Mouse (Mus musculus) cerebellum, adult 8-10 months (tissue): ENCODE results near the gene Gpr137c.

Experiments used
- DNase-seq: peaks from one replicate; pipeline ENCODE4 v3.0.0; 2022

Gene Gpr137c

DNA sequence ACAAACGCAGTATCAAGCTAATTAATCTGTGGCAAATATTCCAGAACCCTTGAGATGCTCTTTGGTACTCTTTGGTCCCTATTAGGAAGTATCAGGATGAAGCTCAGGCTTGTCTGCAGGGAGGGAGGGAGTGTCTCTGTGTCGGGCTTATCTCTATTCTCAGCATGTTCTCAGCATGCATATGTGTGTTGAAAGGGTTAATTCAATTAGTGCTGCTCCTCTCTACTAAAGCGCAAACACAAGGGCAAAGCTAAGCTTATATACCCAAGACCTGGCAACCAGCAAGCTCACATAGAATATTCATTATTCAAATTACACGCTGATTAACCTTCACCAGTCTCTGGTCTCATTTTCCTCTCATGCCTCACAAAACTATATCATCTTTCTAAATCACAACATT lies 84.4 kb downstream of the Gpr137c start:
- DNase-seq = no peak

DNA sequence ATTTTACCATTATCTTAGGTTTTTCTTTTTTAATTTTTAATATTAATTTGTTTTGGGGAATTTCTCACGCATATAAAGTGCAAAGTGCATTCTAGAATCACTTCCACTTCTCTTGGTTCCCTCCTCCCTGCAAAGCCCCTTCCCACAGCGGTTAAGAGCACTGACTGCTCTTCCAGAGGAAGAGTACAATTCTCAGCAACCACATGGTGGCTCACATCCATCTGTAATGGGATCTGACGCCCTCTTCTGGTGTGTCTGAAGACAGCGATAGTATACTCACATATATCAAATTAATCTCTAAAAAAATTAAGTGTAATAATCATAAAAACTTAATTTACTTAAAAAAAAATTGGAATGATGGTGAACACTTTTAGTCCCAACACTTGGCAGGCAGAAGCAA lies 84.9 kb downstream of the Gpr137c start:
- no peak for DNase-seq

- DNase-seq = no peak
Observed at GRCm38 (mm10) chr14:45305852-45306251, 86.3 kb downstream of the Gpr137c start.

GRCm38 (mm10) chr14:45307630-45308328 lies 88.3 kb downstream of the Gpr137c start:
- no peak for DNase-seq

DNA sequence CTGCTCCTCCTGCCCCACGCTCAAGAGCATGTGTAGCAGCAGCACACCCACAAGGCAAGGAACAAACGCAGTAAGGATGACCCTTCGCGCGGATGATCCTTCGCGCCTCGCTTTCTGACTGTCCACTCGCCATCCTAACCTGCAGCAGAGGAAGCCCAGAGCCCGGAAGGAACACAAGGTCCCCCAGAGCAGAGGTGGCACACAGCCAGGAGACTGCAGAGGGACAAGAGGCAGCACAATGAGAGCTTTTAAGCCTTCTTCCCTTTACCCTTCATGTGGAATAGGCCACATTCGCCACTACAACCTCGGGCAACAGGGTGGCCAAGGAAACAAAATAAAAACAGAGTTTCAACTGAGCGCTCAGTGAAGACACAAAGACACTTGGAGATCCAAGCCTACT lies 90.1 kb downstream of the Gpr137c start:
- DNase-seq = peak; percentile 25

GRCm38 (mm10) chr14:45310101-45310500 lies 90.6 kb downstream of the Gpr137c start:
- DNase-seq = no peak

DNA sequence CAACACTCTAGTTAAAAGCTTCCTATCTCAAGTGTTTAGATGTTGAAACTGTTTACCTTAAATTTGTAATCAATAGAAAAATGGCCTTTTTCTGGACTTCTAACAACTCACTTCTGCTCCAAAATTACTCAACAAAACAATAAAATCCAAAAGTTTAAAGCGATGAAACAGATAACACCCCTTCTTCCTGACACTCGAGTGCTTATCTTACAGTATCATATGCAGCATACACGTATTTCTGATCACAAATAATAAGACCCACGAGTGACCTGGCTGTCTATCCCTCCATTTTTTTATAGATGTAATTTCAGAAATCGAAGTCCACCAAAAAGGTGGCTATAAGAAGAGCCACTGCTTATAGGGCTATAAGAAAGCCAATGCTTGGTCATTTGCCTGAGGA lies 97.4 kb downstream of the Gpr137c start:
- DNase-seq = no peak

- DNase-seq = peak; percentile 63
Observed at GRCm38 (mm10) chr14:45317921-45318411, 98.4 kb downstream of the Gpr137c start.

GRCm38 (mm10) chr14:45318426-45319236 lies 99.1 kb downstream of the Gpr137c start, which contains the start of gene Ero1l:
TSS of gene Ero1l (minus strand) at chr14:45318771.
- DNase-seq = peak; percentile 83

- no peak for DNase-seq
Observed at GRCm38 (mm10) chr14:45319237-45319610, 99.7 kb downstream of the Gpr137c start.

DNA sequence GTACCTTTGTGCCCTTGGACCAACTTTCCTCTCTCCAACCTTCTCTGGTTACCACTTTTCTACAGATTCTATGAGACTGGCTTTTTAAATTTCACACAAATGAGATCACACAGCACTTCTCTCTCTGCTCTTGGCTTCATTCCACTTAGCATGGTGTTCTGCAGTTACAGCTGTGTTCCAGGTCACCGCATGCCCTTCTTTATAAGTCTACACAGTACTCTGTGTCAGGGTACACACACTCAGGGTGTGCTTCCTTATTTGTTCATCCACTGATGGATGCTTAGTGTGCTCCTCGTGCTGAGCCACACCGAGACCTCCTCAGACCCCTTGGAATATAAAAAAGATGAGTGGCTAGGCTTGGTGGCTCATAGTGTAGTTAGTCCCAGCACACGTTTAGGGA lies 100.6 kb downstream of the Gpr137c start:
- no peak for DNase-seq

GRCm38 (mm10) chr14:45321067-45321466 lies 101.5 kb downstream of the Gpr137c start:
- DNase-seq = no peak

- DNase-seq = no peak
Observed at GRCm38 (mm10) chr14:45321622-45322021, 102.1 kb downstream of the Gpr137c start.

- DNase-seq = no peak
Observed at GRCm38 (mm10) chr14:45322450-45322849, 102.9 kb downstream of the Gpr137c start.

GRCm38 (mm10) chr14:45323320-45323719 lies 103.8 kb downstream of the Gpr137c start:
- no peak for DNase-seq

DNA sequence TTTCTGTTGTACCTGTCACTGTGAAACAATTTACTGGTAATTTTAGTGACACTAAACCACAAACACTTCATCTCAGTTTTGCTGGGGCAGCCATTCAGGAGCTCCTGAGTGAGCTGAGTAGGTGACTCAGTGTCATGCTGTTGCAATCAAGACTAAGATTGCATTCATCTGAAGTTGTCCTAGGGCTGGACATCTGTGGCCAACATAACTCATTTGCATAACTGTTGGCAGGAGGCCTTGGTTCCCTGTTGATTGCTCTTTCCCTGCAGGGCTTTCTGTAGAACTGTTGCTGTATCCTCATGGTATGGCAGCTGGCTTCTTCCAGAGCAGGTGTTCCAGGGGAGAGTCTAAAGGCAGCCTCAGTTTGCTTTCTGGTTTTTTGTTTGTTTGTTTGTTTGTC lies 106.0 kb downstream of the Gpr137c start:
- DNase-seq = no peak

GRCm38 (mm10) chr14:45328072-45328713 lies 108.7 kb downstream of the Gpr137c start:
- no peak for DNase-seq

DNA sequence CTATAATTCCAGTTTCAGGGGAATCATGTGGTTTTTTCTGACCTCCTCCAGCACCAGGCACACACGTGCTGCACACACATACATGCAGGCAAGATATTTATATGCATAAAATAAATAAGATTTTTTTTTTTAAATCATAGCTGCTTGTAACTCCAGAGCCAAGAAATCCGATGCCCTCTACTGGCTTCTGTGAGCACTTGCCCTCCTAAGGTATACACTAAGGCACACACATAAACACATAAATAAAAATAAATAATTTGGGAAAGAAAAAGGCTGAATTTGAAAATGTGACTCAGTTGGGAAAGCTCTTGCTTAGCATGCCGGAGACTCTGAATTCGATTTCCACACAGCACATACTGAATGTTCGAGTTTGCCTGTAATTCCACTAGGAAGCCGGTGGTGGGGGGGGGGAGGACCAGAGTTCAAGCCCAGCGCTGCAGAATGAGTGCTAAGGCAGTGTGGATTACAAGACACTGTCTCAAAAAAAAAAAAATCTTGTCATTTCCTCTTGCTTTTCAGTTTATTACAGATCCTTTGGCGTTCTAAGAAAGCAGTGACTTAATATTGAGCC lies 109.6 kb downstream of the Gpr137c start:
- no peak for DNase-seq

- DNase-seq = peak; percentile 88
Observed at GRCm38 (mm10) chr14:45329589-45330181, 110.2 kb downstream of the Gpr137c start, which contains the start of gene Psmc6. TSS of gene Psmc6 (plus strand) at chr14:45329788.
